Mouse (Mus musculus): ENCODE measurements at regions not wholly inside any gene's neighbourhood (a gene's known extent, or its start where the extent isn't known, plus 50 kb on each side); places are given as distances from the start of the nearest gene placed in this dataset.

DNA sequence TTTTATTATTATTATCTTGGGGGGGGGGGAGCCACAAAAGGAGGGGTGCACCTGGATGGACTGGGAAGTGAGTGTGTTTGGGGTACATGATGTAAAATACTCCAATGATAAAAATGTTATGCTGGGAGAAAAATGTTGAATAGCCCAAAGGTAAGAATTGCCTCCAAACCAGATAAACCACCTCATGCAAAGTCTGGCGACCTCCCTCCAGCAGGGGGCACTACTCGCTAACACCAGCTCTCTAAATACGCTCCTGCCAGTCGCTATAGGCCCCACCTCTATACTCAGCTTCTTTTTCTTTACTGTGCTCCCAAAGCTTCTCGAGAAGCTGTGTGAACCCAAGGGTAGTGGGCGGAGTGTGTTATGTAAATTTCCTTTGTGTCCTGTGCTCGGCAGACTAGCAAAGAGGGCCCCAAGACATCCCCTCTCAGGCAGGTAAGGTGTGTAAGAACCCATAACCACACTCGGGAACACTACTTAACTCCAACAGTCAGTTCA is 357.0 kb downstream of the Wdr11 start:
- Histone ChIP-seq H3K36me3 (no peaks in the 10 kb centered on the region), H3K27ac (no peak overlapping the region), H3K9me3 (no peaks in the 10 kb centered on the region), H3K4me3 (replicated peaks) (no peak overlapping the region), H3K4me1 (replicated peaks) (no peaks in the 10 kb centered on the region), H3K4me2 (replicated peaks) (no peak overlapping the region), H3K9ac (no peak overlapping the region), H3K27me3 (replicated peaks) (no peaks in the 10 kb centered on the region)
- WGBS = 72% methylated on average over 8 of the region's 8 CpGs
- no peak for ATAC-seq

DNA sequence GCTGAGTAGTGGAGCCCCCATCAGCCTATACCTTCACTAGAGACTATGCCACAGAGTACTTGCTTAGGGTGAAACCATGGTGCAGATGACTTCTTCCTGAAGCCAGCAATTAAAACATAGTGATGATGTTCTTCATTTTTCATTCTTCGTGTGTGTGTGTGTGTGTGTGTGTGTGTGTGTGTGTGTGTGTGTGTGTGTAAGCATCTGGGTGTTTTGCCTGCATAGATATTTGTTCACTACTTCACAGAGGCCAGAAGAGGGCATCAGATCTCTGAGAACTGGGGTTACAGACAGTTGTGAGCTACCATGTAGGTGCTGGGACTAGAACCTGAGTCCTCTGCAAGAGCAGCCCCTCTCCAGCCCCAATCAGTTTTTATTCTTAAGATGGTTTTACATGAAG is 358.8 kb downstream of the Wdr11 start:
- H3K27ac ChIP-seq = no peak overlapping the region
- H3K9me3 ChIP-seq = no peaks in the 10 kb centered on the region
- H3K9ac ChIP-seq = no peak overlapping the region
- H3K36me3 ChIP-seq = no peaks in the 10 kb centered on the region
- H3K4me2 ChIP-seq (replicated peaks) = no peak overlapping the region
- no peaks in the 10 kb centered on the region for H3K27me3 ChIP-seq (replicated peaks)
- ATAC-seq = no peak
- H3K4me3 ChIP-seq (replicated peaks) = no peak overlapping the region
- 95% methylated on average over 1 of the region's 1 CpGs for WGBS
- H3K4me1 ChIP-seq (replicated peaks) = no peaks in the 10 kb centered on the region

DNA sequence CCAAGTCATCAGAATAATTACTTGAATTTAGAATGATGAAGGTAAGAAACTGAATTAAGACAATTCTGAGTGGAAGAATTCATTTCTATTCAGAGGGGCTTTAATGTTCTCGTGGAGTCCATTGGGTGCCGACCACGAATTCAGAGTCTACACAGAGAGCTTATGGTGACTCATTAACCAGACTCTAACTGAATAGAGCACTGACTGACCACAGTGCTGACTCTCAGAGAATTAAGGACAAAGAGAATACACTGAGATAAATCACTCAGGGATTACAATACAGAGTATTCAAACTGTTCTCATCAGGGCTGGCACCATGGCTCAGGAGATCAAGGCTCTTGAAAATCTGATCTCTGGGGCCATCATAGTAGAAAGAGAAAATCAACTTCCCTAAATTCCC is 366.7 kb downstream of the Wdr11 start:
- Histone ChIP-seq H3K9ac (no peak overlapping the region), H3K27me3 (replicated peaks) (no peaks in the 10 kb centered on the region), H3K4me1 (replicated peaks) (peaks cover 14% of the 10 kb centered on the region; the same call in 1 of the 2 replicates), H3K27ac (no peak overlapping the region), H3K4me3 (replicated peaks) (no peak overlapping the region), H3K4me2 (replicated peaks) (no peak overlapping the region), H3K9me3 (no peaks in the 10 kb centered on the region), H3K36me3 (no peaks in the 10 kb centered on the region)
- WGBS = 54% methylated on average over 3 of the region's 3 CpGs
- no peak for ATAC-seq

DNA sequence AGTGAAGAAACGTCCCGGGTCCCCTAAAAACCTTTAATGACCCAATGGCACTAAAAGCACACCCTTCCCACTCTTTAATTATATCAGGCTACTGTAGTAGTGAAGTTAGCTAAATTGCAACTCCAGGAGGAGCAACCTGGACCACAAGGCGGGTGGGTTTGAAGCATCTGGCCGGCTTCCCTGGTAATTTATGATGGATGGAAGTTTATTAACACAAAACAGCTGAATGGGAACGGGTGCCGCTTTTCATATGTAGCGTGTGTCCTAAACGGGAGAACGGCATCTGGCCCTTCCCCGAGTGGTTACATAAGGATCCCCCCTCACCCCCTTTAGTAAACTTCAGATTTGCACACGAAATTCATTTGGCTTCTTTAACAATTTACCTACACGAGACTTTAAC is 370.9 kb downstream of the Wdr11 start:
- Histone ChIP-seq H3K27me3 (replicated peaks) (no peaks in the 10 kb centered on the region), H3K27ac (no peak overlapping the region), H3K9me3 (no peaks in the 10 kb centered on the region), H3K36me3 (no peaks in the 10 kb centered on the region), H3K4me2 (replicated peaks) (no peak overlapping the region), H3K9ac (no peak overlapping the region), H3K4me1 (replicated peaks) (peaks cover 17% of the 10 kb centered on the region), H3K4me3 (replicated peaks) (no peak overlapping the region)
- no peak for ATAC-seq
- WGBS = 32% methylated on average over 12 of the region's 12 CpGs

DNA sequence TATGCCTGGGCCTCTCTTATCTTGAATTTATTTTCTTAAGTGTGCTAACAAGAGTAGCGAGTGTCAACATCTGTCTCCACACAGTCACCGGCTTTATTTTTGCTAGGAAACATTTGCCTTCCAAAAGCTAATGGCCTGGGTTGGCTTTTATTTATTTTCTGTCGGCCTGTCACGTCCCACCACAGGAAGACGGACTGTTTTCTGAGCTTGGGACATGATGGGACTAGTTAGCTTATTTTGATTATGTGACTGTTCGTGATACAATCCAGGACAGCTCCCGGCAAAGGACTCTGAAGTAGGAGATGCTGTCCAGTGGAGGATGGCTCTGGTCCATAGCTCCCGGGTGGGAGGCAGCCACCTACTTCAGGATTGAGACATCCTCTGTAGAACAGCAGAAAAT is 372.5 kb downstream of the Wdr11 start:
- Histone ChIP-seq H3K27ac (0 out of 2 replicates have a peak overlapping the region, but pooled peaks have one; percentile 13), H3K27me3 (replicated peaks) (no peaks in the 10 kb centered on the region), H3K4me2 (replicated peaks) (no peak overlapping the region), H3K9ac (no peak overlapping the region), H3K36me3 (no peaks in the 10 kb centered on the region), H3K4me3 (replicated peaks) (no peak overlapping the region), H3K4me1 (replicated peaks) (peaks cover 17% of the 10 kb centered on the region), H3K9me3 (no peaks in the 10 kb centered on the region)
- ATAC-seq = no peak
- WGBS = 31% methylated on average over 8 of the region's 8 CpGs

DNA sequence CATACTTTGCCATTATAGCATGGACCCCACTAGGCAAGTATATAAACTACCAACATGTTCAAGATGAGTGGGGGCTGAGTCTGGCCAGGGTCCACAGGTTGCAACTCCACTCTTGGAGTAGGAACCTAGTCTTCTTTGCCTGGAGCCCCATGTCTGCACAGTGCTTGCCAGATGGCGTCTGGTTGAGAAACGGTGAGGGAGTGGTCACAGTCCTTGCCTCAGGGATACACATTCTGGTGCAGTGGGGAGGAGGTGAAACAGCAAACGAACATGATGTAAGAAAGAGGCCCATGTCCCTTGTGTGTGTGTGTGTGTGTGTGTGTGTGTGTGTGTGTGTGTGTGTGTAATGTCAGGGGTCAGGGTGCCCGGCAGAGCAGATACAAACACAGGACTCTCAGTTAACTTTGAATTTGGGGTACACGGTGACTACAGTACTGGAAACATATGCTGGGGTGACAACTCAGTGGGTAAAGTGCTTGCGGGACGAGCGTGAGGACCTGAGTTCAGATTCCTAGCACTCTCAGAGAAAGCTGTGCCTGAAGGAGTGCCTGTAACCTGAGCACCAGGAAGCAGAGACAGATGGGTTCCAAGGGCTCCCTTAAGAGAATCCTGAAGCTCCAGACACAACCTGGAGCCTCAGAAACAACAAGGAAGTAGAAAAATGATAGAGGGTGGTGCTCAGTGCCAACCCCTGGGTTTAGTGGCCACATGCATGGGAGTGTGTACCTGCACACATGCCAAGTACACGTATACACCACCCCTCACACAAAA is 373.8 kb downstream of the Wdr11 start:
- Histone ChIP-seq H3K27ac (no peak overlapping the region), H3K9ac (no peak overlapping the region), H3K4me3 (replicated peaks) (no peak overlapping the region), H3K9me3 (no peaks in the 10 kb centered on the region), H3K27me3 (replicated peaks) (no peaks in the 10 kb centered on the region), H3K4me1 (replicated peaks) (peaks cover 17% of the 10 kb centered on the region), H3K36me3 (no peaks in the 10 kb centered on the region), H3K4me2 (replicated peaks) (no peak overlapping the region)
- peak; percentile 52 for ATAC-seq
- 62% methylated on average over 9 of the region's 9 CpGs for WGBS

DNA sequence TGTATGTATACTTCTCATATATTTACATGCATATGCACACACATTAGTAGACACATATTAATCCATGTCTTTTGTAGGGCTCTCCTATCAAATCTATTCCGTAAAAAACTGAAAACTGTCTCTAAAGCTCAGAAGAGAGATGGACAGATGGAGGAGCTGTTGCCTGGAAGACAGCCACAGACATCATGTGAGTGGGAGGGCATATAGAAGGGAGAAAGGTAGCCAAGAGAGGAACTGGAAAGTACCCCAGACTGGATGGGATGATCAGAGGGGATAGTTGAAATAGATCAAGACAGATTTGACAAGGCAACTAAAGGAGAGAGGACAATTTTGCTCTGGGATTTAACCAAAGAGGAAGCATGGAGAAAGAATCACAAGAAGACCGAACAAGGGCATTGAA is 375.1 kb downstream of the Wdr11 start:
- Histone ChIP-seq H3K4me1 (replicated peaks) (peaks cover 12% of the 10 kb centered on the region), H3K36me3 (no peaks in the 10 kb centered on the region), H3K27me3 (replicated peaks) (no peaks in the 10 kb centered on the region), H3K4me3 (replicated peaks) (no peak overlapping the region), H3K9ac (no peak overlapping the region), H3K9me3 (no peaks in the 10 kb centered on the region), H3K4me2 (replicated peaks) (no peak overlapping the region), H3K27ac (no peak overlapping the region)
- 95% methylated on average over 2 of the region's 2 CpGs for WGBS
- ATAC-seq = no peak

DNA sequence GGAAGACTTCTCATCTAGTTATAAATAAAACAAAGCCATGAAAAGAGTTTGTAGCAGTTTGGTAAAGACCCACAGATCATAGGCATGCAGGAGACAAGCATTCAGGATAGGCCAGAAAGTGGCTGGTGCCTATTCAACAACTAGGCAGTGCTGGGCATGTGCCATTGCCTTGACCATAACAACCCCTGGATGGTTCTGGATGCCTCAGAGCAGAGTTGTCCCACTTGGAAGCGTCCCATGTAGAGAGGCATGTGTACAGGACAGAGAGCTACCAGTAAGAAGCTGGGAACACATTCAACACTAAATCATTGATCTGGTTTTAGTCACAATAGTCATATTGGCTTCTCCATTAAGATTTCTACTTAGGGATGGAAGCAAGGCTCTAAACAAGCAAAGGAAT is 378.5 kb downstream of the Wdr11 start:
- no peak overlapping the region for H3K4me2 ChIP-seq (replicated peaks)
- no peak overlapping the region for H3K9ac ChIP-seq
- 85% methylated on average over 1 of the region's 1 CpGs for WGBS
- H3K4me3 ChIP-seq (replicated peaks) = no peak overlapping the region
- no peaks in the 10 kb centered on the region for H3K9me3 ChIP-seq
- no peak for ATAC-seq
- H3K27me3 ChIP-seq (replicated peaks) = no peaks in the 10 kb centered on the region
- no peaks in the 10 kb centered on the region for H3K36me3 ChIP-seq
- 0 out of 2 replicates have a peak, but pooled peaks cover 2% of the 10 kb centered on the region for H3K4me1 ChIP-seq (replicated peaks)
- H3K27ac ChIP-seq = no peak overlapping the region

DNA sequence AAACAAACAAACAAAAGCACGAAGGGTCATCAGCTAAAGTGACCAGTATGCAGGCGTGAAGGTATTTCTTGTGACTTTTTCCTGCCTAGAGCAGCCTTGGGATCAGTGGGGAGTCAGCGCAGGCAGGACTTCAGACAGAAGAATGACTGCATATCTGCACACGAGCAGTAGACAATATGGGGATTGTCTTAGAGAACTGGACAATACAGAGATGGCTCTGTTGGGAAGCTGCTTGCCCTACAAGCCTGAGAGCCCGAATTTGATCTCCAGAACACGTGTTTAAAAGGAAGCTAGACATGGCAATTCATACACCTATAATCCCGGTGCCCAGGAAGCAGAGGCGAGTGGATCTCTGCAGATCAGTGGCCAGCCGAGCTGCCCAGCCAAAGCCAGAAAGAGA is 382.5 kb downstream of the Wdr11 start:
- ATAC-seq = no peak
- no peak overlapping the region for H3K27ac ChIP-seq
- WGBS = 84% methylated on average over 9 of the region's 9 CpGs

DNA sequence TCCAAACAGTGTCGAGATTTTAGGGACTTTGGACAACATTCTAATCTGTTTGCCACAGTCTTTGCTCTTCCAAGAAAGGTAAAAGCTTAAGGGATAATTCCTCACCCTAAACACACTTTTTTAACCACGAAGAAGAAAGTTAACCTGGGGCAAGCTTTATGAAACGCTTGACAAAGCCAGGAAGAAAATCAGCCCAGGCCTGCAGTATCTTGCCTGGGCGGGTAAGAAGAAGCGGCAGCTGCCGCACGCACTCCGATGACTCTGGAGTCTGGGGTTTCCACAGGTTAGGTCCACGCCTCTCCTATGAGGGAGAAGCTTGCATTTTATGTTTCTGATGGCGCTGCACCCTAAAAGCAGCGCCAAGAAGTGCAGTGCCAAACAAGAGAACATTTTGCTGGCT is 383.2 kb downstream of the Wdr11 start:
- ATAC-seq = no peak
- no peaks in the 10 kb centered on the region for H3K36me3 ChIP-seq
- no peak overlapping the region for H3K27ac ChIP-seq
- WGBS = 79% methylated on average over 11 of the region's 11 CpGs
- no peaks in the 10 kb centered on the region for H3K9me3 ChIP-seq
- H3K9ac ChIP-seq = no peak overlapping the region
- no peaks in the 10 kb centered on the region for H3K27me3 ChIP-seq (replicated peaks)
- no peaks in the 10 kb centered on the region for H3K4me1 ChIP-seq (replicated peaks)
- no peak overlapping the region for H3K4me2 ChIP-seq (replicated peaks)
- no peak overlapping the region for H3K4me3 ChIP-seq (replicated peaks)

More for the DNA sequence above, 382.5 kb downstream of the Wdr11 start:
- Histone ChIP-seq H3K4me2 (replicated peaks) (no peak overlapping the region), H3K9me3 (no peaks in the 10 kb centered on the region), H3K4me1 (replicated peaks) (no peaks in the 10 kb centered on the region), H3K9ac (no peak overlapping the region), H3K36me3 (no peaks in the 10 kb centered on the region), H3K27me3 (replicated peaks) (no peaks in the 10 kb centered on the region), H3K4me3 (replicated peaks) (no peak overlapping the region)

DNA sequence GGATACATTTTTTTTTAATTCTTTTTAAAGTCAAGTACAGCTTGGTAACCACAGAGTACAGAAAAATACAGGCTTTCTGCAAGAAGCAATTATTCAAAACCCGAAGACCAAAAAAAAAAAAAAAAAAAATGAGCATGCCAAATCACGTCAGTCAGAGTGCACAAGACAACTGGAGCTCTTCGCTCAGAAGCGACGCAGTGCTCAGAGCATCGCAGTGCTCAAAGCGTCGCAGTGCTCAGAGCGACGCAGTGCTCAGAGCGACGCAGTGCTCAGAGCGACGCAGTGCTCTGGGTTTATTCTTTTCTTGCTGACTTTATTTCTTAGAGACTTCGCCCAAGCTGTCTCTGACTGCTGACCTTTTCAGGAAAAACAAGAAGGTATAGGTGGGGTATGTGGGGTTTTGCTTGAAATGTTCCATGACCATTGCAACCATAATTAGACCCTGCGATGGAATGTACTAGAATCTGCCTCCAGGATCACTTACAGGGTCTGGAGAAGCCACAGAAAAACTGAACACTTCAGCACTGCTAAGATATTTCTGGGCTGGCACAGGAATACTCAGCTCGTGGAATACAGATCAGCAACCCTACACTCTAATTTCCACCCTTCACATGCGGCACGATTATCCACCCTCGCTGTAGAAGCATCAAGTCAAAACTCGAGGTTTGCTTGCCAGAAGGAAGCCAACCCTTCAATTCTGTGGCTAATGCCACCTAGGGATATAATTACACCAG is 384.3 kb downstream of the Wdr11 start:
- no peaks in the 10 kb centered on the region for H3K36me3 ChIP-seq
- no peaks in the 10 kb centered on the region for H3K27me3 ChIP-seq (replicated peaks)
- no peak overlapping the region for H3K4me2 ChIP-seq (replicated peaks)
- 93% methylated on average over 21 of the region's 21 CpGs for WGBS
- no peaks in the 10 kb centered on the region for H3K4me1 ChIP-seq (replicated peaks)
- no peak overlapping the region for H3K27ac ChIP-seq
- ATAC-seq = no peak
- no peak overlapping the region for H3K9ac ChIP-seq
- no peak overlapping the region for H3K4me3 ChIP-seq (replicated peaks)
- no peaks in the 10 kb centered on the region for H3K9me3 ChIP-seq

DNA sequence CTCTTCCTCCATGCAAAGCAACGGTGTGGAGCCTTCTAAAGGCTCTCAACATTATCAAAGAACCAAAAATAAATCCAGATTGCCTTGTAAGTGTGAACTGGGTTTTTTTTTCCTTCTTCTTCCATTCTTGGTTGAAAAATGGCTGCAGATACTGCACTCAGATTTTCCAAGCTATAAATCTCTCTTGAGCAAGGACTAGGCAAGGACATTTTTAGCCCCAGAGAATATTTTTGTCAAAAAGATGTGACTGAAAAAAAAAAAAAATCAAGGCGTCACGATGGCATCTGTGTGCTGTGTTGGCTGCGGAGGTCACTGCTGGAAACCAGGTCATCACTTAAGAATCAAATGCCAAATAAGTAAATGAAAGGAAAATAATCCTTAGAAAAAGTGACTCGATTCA is 386.9 kb downstream of the Wdr11 start:
- ATAC-seq = no peak
- Histone ChIP-seq H3K4me3 (replicated peaks) (no peak overlapping the region), H3K9me3 (no peaks in the 10 kb centered on the region), H3K4me1 (replicated peaks) (no peaks in the 10 kb centered on the region; the same call in 1 of the 2 replicates), H3K27ac (no peak overlapping the region), H3K27me3 (replicated peaks) (no peaks in the 10 kb centered on the region), H3K4me2 (replicated peaks) (no peak overlapping the region), H3K9ac (no peak overlapping the region), H3K36me3 (no peaks in the 10 kb centered on the region)
- WGBS = 85% methylated on average over 5 of the region's 5 CpGs
